Mouse (Mus musculus) liver, embryonic 13.5 days (tissue): ENCODE results near the gene Fhad1. TPM values are rescaled to one million over a fixed set of nuclear protein-coding genes. Genes with fewer than 3 reads are reported as not detected.

ENCODE experiments used
- ATAC-seq: fragments of 200-750 bp; cut with Nextera tagmentation; 2 replicates; pipeline ENCODE4 v1.8.0; 2017; ENCODE audit warnings: low read depth, mild to moderate bottlenecking, moderate number of reproducible peaks, moderate library complexity
- DNase-seq: peaks from one replicate; pipeline ENCODE4 v3.0.0; 2022
- H3K27ac ChIP-seq: fragments of 300-500 bp; sonication (generic); 2 replicates; pipeline ENCODE4 v1.5.1; 2015; ENCODE audit warnings: moderate library complexity, mild to moderate bottlenecking, inconsistent platforms
- H3K27me3 ChIP-seq: fragments of 300-500 bp; sonication (generic); 2 replicates; pipeline ENCODE4 v1.6.1; 2015; ENCODE audit warnings: mild to moderate bottlenecking, inconsistent platforms
- H3K36me3 ChIP-seq: fragments of 300-500 bp; sonication (generic); 2 replicates; pipeline ENCODE4 v1.6.1; 2015; ENCODE audit warnings: mild to moderate bottlenecking, inconsistent platforms
- H3K4me1 ChIP-seq: fragments of 300-500 bp; sonication (generic); replicated peaks from 2 replicates; pipeline ENCODE4 v1.6.1; 2015; ENCODE audit warnings: inconsistent platforms
- H3K4me2 ChIP-seq: fragments of 300-500 bp; sonication (generic); 2 replicates; pipeline ENCODE4 v1.6.1; 2015; ENCODE audit warnings: inconsistent platforms, mild to moderate bottlenecking, moderate library complexity
- H3K4me3 ChIP-seq: fragments of 300-500 bp; sonication (generic); replicated peaks from 2 replicates; pipeline ENCODE4 v1.5.1; 2015; ENCODE audit warnings: mild to moderate bottlenecking, inconsistent platforms
- H3K9ac ChIP-seq: fragments of 300-500 bp; sonication (generic); 2 replicates; pipeline ENCODE4 v1.6.1; 2015; ENCODE audit warnings: mild to moderate bottlenecking, inconsistent platforms
- H3K9me3 ChIP-seq: fragments of 300-500 bp; sonication (generic); replicated peaks from 2 replicates; pipeline ENCODE4 v1.6.1; 2016; ENCODE audit warnings: inconsistent platforms
- WGBS: fragments of 180-500 bp; shearing (Covaris S2); methylation state at CpG from one replicate; pipeline ENCODE4 v1.1.7; 2015; ENCODE audit not compliant: insufficient replicate concordance; 5-methylcytosine and 5-hydroxymethylcytosine counted together
- polyA plus RNA-seq: library from polyadenylated mRNA; unstranded; fragments of >200 nt; fragmentation: Nextera tagmentation; extraction: Ambion mirVana; gene quantifications from 2 replicates; pipeline ENCODE4 v1.2.1, GENCODE M21; 2015

The Fhad1 gene
- polyA plus RNA-seq, 1 experiment from 2014 or later = 0.32 TPM

DNA sequence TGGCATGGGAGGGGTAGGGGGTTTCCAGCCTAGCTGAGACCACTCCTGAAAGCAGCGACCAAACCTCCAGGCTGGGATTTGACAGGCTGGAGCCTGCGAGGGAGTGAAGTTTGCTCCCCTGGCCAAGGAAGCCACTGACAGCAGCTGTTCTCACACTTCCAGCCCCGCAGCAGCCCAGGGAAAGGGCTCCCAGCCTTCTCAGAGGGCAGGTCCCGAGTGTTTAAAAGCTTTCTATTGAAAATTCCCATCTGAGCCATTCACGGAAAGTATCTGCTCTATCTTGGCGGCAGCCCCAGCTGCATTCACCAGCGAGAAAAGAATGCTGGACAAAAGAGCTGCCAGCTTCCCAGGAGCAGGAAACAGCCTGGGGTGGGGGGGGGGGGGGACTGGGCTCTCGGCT is 114.9 kb downstream of the Fhad1 start:
- no peak for DNase-seq
- no peak overlapping the region for H3K27ac ChIP-seq
- no peak for ATAC-seq
- H3K4me3 ChIP-seq = no peak overlapping the region
- H3K4me1 ChIP-seq = peaks cover 8% of the 10 kb centered on the region
- no peaks in the 10 kb centered on the region for H3K36me3 ChIP-seq
- H3K4me2 ChIP-seq = no peak overlapping the region
- 31% methylated on average over 8 of the region's 8 CpGs for WGBS
- no peaks in the 10 kb centered on the region for H3K9me3 ChIP-seq
- H3K27me3 ChIP-seq = peaks cover 14% of the 10 kb centered on the region
- H3K9ac ChIP-seq = no peak overlapping the region

DNA sequence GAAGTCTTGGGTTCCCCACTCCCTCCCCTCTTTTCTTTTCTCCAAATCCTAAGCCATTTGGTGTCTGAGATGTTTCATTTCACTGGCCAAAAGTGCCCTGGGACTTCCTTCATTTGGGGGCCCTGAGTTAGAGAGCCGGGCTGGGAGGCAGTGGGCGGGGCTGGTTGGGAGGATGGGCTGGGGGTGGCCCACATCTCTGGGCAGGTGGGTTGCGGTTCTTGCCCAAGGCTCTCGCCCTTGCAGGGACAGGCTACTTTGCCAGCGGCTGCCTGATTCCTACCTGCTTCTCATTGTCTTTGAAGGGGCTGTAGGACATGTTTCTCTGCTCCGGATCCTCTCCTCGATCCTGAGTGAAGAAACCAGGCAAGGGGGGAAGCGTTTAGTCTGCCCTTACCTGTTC is 116.0 kb downstream of the Fhad1 start:
- Histone ChIP-seq H3K27me3 (peaks cover 14% of the 10 kb centered on the region), H3K9ac (no peak overlapping the region), H3K9me3 (no peaks in the 10 kb centered on the region), H3K27ac (no peak overlapping the region), H3K4me2 (no peak overlapping the region), H3K4me3 (no peak overlapping the region), H3K4me1 (peaks cover 8% of the 10 kb centered on the region), H3K36me3 (no peaks in the 10 kb centered on the region)
- 71% methylated on average over 8 of the region's 8 CpGs for WGBS
- DNase-seq (no peak), ATAC-seq (no peak)

DNA sequence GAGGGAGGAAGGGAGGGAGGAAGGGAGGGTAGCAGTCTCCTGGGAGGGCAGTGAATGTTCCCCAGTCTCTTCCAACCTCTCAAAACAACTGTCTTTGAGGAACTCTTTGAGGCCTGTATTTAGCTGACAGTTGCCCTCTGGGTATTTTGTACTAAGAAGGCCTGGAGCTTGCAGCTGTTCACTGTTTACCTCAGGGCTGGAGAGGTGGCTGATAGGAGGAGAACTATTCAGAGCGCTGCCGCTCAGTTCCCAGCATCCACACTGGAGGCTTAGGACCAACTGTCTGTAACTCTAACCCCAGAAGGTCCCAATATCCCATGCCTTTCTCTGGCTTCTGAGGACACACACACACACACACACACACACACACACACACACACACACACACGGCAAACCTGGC is 117.0 kb downstream of the Fhad1 start:
- no peak overlapping the region for H3K4me3 ChIP-seq
- no peak overlapping the region for H3K27ac ChIP-seq
- WGBS = 59% methylated on average over 3 of the region's 3 CpGs
- ATAC-seq (no peak), DNase-seq (no peak)
- H3K36me3 ChIP-seq = no peaks in the 10 kb centered on the region
- no peaks in the 10 kb centered on the region for H3K9me3 ChIP-seq
- H3K4me2 ChIP-seq = no peak overlapping the region
- peaks cover 14% of the 10 kb centered on the region for H3K27me3 ChIP-seq
- H3K9ac ChIP-seq = no peak overlapping the region
- peaks cover 14% of the 10 kb centered on the region for H3K4me1 ChIP-seq

DNA sequence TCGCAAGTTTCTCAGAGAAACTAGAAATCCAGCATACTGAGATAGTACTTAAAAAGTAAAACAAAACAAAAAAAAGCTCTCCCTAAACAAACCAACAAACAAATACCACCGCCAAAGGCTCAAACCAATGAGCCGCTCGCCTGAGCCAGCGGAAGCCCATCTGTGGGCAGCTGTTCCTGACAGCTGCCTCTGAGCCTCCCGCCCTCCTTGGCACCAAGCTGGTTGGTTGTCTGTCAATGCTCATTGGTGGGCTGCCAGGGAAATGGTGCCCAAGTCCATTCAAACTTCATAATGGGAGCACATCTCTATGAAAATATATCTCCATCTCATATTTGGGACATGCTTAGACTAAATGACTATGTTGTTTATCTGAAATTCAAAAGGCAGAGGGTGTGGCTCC is 117.7 kb downstream of the Fhad1 start:
- no peak overlapping the region for H3K9ac ChIP-seq
- DNase-seq (no peak), ATAC-seq (no peak)
- H3K4me2 ChIP-seq = no peak overlapping the region
- H3K4me3 ChIP-seq = no peak overlapping the region
- peaks cover 14% of the 10 kb centered on the region for H3K27me3 ChIP-seq
- H3K36me3 ChIP-seq = no peaks in the 10 kb centered on the region
- H3K27ac ChIP-seq = no peak overlapping the region
- WGBS = 69% methylated on average over 6 of the region's 6 CpGs
- peaks cover 14% of the 10 kb centered on the region for H3K4me1 ChIP-seq
- no peaks in the 10 kb centered on the region for H3K9me3 ChIP-seq

DNA sequence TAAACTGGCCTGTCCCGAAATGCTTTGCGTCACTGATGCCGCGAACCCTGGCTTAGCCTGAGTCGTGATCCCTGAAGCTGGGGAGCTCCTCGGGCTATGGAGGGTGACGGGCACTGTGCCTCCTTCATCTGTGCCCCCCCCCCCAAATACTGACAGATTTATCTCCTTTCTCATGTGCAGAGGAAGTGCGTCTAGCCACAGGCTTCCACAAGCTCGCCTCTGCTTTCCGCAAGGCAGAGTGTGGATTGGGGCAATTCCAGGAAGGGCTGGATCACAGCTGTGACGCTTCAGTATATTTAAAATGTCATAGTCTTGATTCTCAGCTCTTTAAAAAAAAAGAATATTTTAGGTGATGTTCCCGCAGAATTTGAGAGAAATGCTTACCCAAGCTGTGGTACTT is 119.1 kb downstream of the Fhad1 start:
- no peaks in the 10 kb centered on the region for H3K36me3 ChIP-seq
- peaks cover 21% of the 10 kb centered on the region for H3K27me3 ChIP-seq
- ATAC-seq (no peak), DNase-seq (no peak)
- H3K9ac ChIP-seq = no peak overlapping the region
- H3K4me1 ChIP-seq = peaks cover 14% of the 10 kb centered on the region
- no peak overlapping the region for H3K27ac ChIP-seq
- 33% methylated on average over 12 of the region's 12 CpGs for WGBS
- H3K4me3 ChIP-seq = no peak overlapping the region
- H3K4me2 ChIP-seq = no peak overlapping the region
- H3K9me3 ChIP-seq = no peaks in the 10 kb centered on the region

DNA sequence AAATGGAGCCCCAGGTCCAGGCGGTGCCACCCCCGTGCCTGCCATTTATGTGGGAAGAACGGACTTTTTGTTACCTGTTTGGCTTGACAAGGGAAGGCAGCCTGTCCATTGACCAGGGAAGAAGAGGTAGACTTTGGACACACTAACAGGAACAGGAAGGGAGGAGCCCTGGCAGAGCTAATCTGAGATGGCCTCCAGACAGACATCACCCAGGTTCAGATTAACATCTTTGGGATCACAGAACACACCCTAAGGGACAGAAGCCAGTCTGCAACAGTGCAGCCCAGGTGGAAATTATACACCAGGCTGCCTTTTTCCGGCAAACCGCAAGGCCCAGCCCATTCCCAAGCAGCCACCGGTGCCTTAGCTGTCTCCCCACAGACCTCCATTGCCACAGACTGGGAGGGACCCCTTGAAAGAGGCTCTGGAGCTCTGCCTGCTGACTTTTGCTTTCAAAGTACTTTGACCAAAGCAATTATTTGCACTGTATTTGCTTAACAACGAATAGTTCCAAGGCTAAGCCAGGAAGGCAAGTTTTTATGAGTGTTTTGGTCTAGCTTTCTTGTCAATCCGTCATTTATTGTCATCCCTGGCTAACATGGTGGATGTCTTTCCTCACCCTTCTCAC is 121.6 kb downstream of the Fhad1 start:
- ATAC-seq (no peak), DNase-seq (no peak)
- no peak overlapping the region; the same call in 1 of the 2 replicates for H3K27ac ChIP-seq
- H3K4me1 ChIP-seq = peaks cover 14% of the 10 kb centered on the region
- H3K36me3 ChIP-seq = no peaks in the 10 kb centered on the region
- H3K4me2 ChIP-seq = no peak overlapping the region
- no peaks in the 10 kb centered on the region for H3K9me3 ChIP-seq
- WGBS = 69% methylated on average over 8 of the region's 8 CpGs
- no peak overlapping the region for H3K4me3 ChIP-seq
- no peak overlapping the region for H3K9ac ChIP-seq
- H3K27me3 ChIP-seq = peaks cover 21% of the 10 kb centered on the region

DNA sequence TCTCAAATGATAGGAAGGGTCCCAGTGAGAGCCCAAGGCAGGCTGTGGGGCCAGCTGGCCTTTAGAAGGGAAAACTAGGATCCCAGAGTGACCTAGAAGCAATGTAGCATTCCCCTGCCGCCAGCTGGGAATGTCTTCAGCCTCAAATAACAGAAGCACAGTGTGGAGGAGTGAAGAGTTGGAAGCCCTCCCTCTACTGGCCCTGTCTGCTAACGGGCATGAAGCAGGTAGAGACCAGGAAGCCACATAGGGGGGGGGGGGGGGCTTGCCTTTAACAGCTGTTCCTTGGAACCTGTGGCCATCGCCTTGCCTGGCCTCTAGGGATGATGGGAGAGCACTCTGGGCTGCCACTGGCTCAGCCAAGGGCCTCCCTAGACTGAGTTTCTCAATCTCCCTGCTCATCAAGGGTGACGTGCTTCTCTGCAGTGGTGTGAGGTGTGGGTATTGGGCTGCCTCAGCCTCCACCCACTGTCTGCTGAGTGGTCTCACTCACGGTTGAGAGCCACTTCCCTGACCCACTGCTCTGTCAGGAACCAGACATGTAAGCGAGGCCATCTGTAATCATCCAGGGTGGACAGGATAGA is 128.4 kb downstream of the Fhad1 start:
- no peak overlapping the region for H3K4me3 ChIP-seq
- peaks cover 24% of the 10 kb centered on the region; the same call in 1 of the 2 replicates for H3K27me3 ChIP-seq
- H3K9ac ChIP-seq = 0 out of 2 replicates have a peak overlapping the region, but pooled peaks have one; percentile 10
- no peaks in the 10 kb centered on the region for H3K9me3 ChIP-seq
- H3K36me3 ChIP-seq = no peaks in the 10 kb centered on the region
- WGBS = 26% methylated on average over 6 of the region's 6 CpGs
- peaks cover 8% of the 10 kb centered on the region for H3K4me1 ChIP-seq
- no peak overlapping the region for H3K4me2 ChIP-seq
- DNase-seq = no peak
- no peak for ATAC-seq
- no peak overlapping the region for H3K27ac ChIP-seq

GRCm38 (mm10) chr4:141885451-141885850 is 129.4 kb downstream of the Fhad1 start:
- 54% methylated on average over 9 of the region's 9 CpGs for WGBS

GRCm38 (mm10) chr4:141882858-141883257 is 132.0 kb downstream of the Fhad1 start:
- Histone ChIP-seq H3K9me3 (no peaks in the 10 kb centered on the region), H3K4me3 (no peak overlapping the region), H3K27ac (no peak overlapping the region), H3K4me1 (peaks cover 11% of the 10 kb centered on the region), H3K27me3 (peaks cover 41% of the 10 kb centered on the region), H3K9ac (no peak overlapping the region), H3K36me3 (no peaks in the 10 kb centered on the region), H3K4me2 (no peak overlapping the region)
- no peak for DNase-seq
- ATAC-seq = no peak
- WGBS = 57% methylated on average over 7 of the region's 7 CpGs

More at GRCm38 (mm10) chr4:141885451-141885850, 129.4 kb downstream of the Fhad1 start:
- no peak overlapping the region for H3K27ac ChIP-seq
- H3K9me3 ChIP-seq = no peaks in the 10 kb centered on the region
- peaks cover 11% of the 10 kb centered on the region for H3K4me1 ChIP-seq
- no peak overlapping the region for H3K4me3 ChIP-seq
- peaks cover 26% of the 10 kb centered on the region; the same call in 1 of the 2 replicates for H3K27me3 ChIP-seq
- no peaks in the 10 kb centered on the region for H3K36me3 ChIP-seq
- H3K4me2 ChIP-seq = no peak overlapping the region
- ATAC-seq = no peak
- H3K9ac ChIP-seq = no peak overlapping the region
- no peak for DNase-seq

GRCm38 (mm10) chr4:141881950-141882349 is 132.9 kb downstream of the Fhad1 start:
- DNase-seq (no peak), ATAC-seq (no peak)

DNA sequence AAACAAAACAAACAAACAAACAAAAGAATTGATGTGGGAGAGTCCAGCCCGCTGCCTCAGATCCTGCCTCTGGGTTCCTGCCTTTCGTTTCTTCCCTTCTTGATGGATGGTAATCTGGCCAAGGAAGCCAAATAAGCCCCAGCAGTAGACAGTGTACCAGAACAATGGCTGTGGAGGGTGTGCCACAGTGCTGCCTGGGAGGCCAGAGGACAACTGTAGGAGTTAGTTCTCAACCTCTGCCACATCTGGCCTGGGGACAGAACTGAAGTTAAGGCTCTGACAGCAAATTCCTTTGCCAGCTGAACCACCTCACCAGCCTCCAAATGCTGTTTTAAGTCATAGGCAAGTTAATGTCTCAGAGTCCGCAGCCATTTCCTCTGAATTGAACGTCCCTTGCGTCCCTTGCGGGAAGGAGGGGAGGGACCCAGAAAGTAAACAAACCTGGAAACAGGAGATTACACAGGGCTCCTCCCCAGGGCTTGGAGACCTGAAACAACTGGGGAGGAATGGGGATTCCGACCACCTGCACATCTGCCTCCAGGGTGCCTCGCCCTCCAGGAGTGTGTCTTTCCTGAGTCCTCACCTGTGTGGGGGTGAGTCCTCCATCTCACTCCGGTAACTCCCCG is 133.5 kb downstream of the Fhad1 start:
- Histone ChIP-seq H3K4me3 (no peak overlapping the region), H3K27me3 (peaks cover 44% of the 10 kb centered on the region)
- 46% methylated on average over 10 of the region's 10 CpGs for WGBS

More at GRCm38 (mm10) chr4:141881950-141882349, 132.9 kb downstream of the Fhad1 start:
- no peak overlapping the region for H3K4me2 ChIP-seq
- peaks cover 11% of the 10 kb centered on the region for H3K4me1 ChIP-seq
- H3K4me3 ChIP-seq = no peak overlapping the region
- 52% methylated on average over 5 of the region's 5 CpGs for WGBS
- no peak overlapping the region for H3K9ac ChIP-seq
- H3K36me3 ChIP-seq = no peaks in the 10 kb centered on the region
- H3K27ac ChIP-seq = no peak overlapping the region
- peaks cover 48% of the 10 kb centered on the region for H3K27me3 ChIP-seq
- no peaks in the 10 kb centered on the region for H3K9me3 ChIP-seq

More for the DNA sequence above, 133.5 kb downstream of the Fhad1 start:
- no peak overlapping the region for H3K9ac ChIP-seq
- no peaks in the 10 kb centered on the region for H3K9me3 ChIP-seq
- no peak overlapping the region for H3K4me2 ChIP-seq
- peak; percentile 43; the same call in 1 of the 2 replicates for ATAC-seq
- peaks cover 14% of the 10 kb centered on the region for H3K4me1 ChIP-seq
- no peak for DNase-seq
- H3K36me3 ChIP-seq = no peaks in the 10 kb centered on the region
- H3K27ac ChIP-seq = no peak overlapping the region
